Mouse (Mus musculus) stomach, adult 2 months (tissue): Measurements from ENCODE around the gene Sec23ip. TPM values are rescaled to one million over a fixed set of nuclear protein-coding genes. Genes with fewer than 3 reads are reported as not detected.

Source experiments
- polyA plus RNA-seq: library from polyadenylated mRNA; depleted of rRNA; stranded (reverse); fragments of >200 nt; gene quantifications from 2 replicates; pipeline ENCODE4 v1.2.3, GENCODE M21; 2012; rRNA removed

The Sec23ip gene
- polyA plus RNA-seq: 11.8 and 20.8 TPM in 2 replicates

DNA sequence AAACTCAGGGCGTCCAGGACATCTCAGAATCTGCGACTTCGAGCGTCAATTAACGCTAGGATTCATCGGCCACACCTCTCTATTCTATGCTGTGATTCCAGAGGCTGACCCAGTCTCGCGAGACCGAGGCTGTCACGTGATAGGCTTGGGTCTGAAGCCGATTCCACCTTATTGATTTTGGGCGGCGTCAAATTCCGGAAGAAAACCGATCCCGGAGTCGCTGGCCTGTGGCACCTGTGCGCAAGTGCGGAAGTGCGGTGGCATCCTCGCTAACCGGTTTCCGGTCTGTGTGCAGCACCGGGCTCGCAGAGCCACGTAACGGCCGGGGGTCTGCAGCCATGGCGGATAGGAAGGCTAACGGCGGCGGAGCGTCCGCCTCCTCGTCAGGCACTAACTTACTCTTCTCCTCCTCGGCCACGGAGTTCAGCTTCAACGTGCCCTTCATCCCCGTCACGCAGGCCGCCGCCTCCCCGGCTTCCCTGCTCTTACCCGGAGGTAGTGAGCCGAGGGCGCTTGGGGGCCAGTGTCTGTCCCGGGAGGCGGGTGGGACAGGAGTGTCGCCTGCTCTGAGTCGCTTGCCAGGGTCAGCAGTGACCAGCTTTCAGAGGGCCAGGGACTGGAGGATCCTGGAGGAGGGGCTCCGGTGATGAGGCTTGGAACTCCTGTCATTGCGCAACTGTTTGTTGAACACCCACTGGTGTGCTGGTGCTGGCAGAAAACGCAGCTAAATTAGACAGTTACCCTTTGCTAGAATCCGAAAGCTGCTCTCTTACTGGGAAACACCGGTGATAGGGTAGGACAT, at the start of gene Sec23ip:
Gene Sec23ip (plus strand): TSS at position 260 of the 802 bp plus-strand sequence.

DNA sequence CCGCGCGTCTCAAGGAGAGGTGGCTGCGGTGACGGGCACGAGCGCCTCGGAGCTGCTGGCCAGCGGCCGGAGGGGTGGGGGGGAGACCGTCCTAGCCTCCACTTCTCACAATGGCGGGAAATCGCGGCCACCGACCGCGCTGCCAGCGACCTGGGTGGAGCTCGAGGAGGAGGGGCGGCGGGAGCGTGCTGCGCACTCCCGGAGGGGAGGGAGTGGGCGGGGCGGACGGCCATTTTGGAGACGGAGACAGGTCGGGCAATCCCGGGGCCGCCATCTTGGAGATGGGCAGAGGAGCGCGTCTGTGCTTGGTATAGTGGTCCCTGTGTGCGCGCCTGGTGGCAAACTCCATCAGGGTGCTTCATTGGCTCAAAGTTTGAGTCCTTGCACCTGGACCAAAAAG, 4.4 kb upstream of the Sec23ip start, which contains the start of gene Mcmbp:
Gene Mcmbp (minus strand): TSS at position 162 of the 400 bp plus-strand sequence.

Other genes with a start within 250 kb of the Sec23ip start
- gene Bag3, start 221.3 kb upstream of the Sec23ip start, polyA plus RNA-seq: 42.2 and 50.7 TPM in 2 replicates
- 2.7 and 3.8 TPM in 2 replicates for gene Inpp5f, start 133.6 kb upstream of the Sec23ip start, polyA plus RNA-seq
- 13.2 and 19.2 TPM in 2 replicates for gene Mcmbp, start 4.4 kb upstream of the Sec23ip start, polyA plus RNA-seq